In the genomic region with DNA sequence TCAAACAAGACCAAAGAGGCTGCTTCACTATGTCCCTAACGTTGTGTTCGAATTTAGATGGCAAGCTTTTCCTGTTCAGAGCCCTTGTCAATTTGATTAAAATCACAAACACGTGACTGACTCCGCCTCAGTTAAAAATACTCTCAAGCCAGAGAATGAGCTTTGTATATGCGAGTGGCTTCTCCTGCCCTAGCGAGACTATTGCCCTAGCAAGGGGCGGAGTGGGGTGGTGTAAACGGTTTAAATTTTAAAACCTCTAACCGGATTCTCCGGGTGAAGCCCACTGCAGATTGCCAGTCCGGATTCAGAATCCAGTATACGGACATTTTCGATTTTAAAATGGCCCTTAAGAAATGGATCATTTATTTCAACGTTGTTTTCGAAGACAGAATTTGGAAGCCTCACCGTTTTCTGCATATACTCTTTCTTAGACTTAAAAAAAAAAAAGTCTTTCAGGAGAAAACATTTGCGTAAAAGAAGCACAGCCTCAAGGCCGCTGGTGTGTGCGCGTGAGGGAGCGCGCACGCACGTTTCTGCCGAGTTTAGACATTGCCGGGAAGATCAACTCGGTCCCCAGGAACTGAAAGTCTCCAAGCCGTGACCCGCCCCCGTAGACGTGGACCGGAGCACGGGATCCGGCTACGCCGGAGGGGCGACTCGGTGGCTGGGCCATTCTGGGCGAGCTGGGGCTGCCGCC, we compare ENCODE assay signal across 8 mouse cellular contexts.
DNase-seq lines count a peak whose midpoint lies in the region; ATAC-seq and TF ChIP-seq lines count a peak whose summit lies in the region.

No protein-coding gene starts in this region.

- H3K4me3 ChIP-seq in heart, embryonic 14.5 days (ENCODE audit: control insufficient read depth in 1 of 2, insufficient read depth in 1 of 2, low read depth in 1 of 2, low read length in 2 of 2): peak overlapping the region; percentile 79 to 98
- H3K4me3 ChIP-seq in lung, embryonic 14.5 days (ENCODE audit: low read depth, low read length): peak overlapping the region; percentile 64

- no peaks in the 10 kb centered on the region for H3K27me3 ChIP-seq in heart, embryonic 14.5 days (ENCODE audit: control insufficient read depth, insufficient read depth, low read length)
- no peaks in the 10 kb centered on the region for H3K27me3 ChIP-seq in lung, embryonic 14.5 days (ENCODE audit: insufficient read depth, low read length)

- H3K4me2 ChIP-seq in heart, embryonic 14.5 days (ENCODE audit: low read length): peak overlapping the region; percentile 87
- H3K4me2 ChIP-seq in lung, embryonic 14.5 days: peak overlapping the region; percentile 83

- H3K36me3 ChIP-seq in heart, embryonic 14.5 days (ENCODE audit: control insufficient read depth, insufficient read depth, low read length): no peaks in the 10 kb centered on the region
- no peaks in the 10 kb centered on the region for H3K36me3 ChIP-seq in lung, embryonic 14.5 days (ENCODE audit: insufficient read depth)

- DNase-seq in urinary bladder, adult 18-20 months (ENCODE audit: low spot score in 2 of 2): peak; percentile 18 to 75
- DNase-seq in urinary bladder, adult 2 months (ENCODE audit: low spot score): no peak
- DNase-seq in embryo, embryonic 10 days (ENCODE audit: low spot score): peak; percentile 38
- peak; percentile 18 for DNase-seq in kidney, postnatal 10 days
- DNase-seq in lung, embryonic 14.5 days: peak; percentile 36
- peak; percentile 69 for DNase-seq in retina, embryonic 14.5 days (ENCODE audit: low spot score)
- no peak for DNase-seq in gastrocnemius, postnatal 14 days

- 3% methylated on average over 40 of the region's 40 CpGs for WGBS in heart, embryonic 14.5 days
- WGBS in lung, embryonic 14.5 days: 1% methylated on average over 40 of the region's 40 CpGs

- H3K4me1 ChIP-seq in heart, embryonic 14.5 days (ENCODE audit: control insufficient read depth in 2 of 2, insufficient read depth in 2 of 2, low read length in 2 of 2): peaks cover 0 to 2% of the 10 kb centered on the region in 2 experiments; a peak in 2 of 4 replicates
- H3K4me1 ChIP-seq in lung, embryonic 14.5 days (ENCODE audit: insufficient read depth): 0 out of 2 replicates have a peak, but pooled peaks cover 4% of the 10 kb centered on the region

- no peak for TF ChIP-seq CTCF in lung, embryonic 14.5 days (IDR thresholded peaks at IDR 0.05; ENCODE audit: low read depth)

- peak overlapping the region; percentile 56 for H3K9ac ChIP-seq in heart, embryonic 14.5 days (ENCODE audit: low read length)
- H3K9ac ChIP-seq in lung, embryonic 14.5 days: peak overlapping the region; percentile 47

- intact Hi-C loops in gastrocnemius, postnatal 14 days (cut with DNase I; ENCODE audit: low total_unique reads): no loop called here

- no peak overlapping the region for H3K27ac ChIP-seq in heart, embryonic 14.5 days (replicated peaks in 1 of 2; ENCODE audit: control insufficient read depth in 1 of 2, insufficient read depth in 1 of 2, low read depth in 2 of 2, low read length in 2 of 2)
- H3K27ac ChIP-seq in lung, embryonic 14.5 days (ENCODE audit: low read depth): no peak overlapping the region

- ATAC-seq in heart, embryonic 14.5 days (ENCODE audit: insufficient number of reproducible peaks, insufficient read depth, low FRiP score, low read depth): no peak
- ATAC-seq in lung, embryonic 14.5 days (ENCODE audit: insufficient read depth): peak; percentile 15; the same call in 1 of the 2 replicates

- no peaks in the 10 kb centered on the region for H3K9me3 ChIP-seq in heart, embryonic 14.5 days (ENCODE audit: control insufficient read depth, low read length)
- no peaks in the 10 kb centered on the region for H3K9me3 ChIP-seq in lung, embryonic 14.5 days (ENCODE audit: low read depth, low read length)

Comparison
In these comparisons a context has a peak if more than half of its experiments do, and no peak if none do; other contexts are left out.
1. DNase-seq: peak in urinary bladder, adult 18-20 months (2 of 2), embryo, embryonic 10 days (single experiment), kidney, postnatal 10 days (single experiment), lung, embryonic 14.5 days (single experiment) and retina, embryonic 14.5 days (single experiment); none in urinary bladder, adult 2 months (single experiment) and gastrocnemius, postnatal 14 days (single experiment).